Mouse (Mus musculus) CH12.LX (cell line): ENCODE measurements around the gene Ncln. TPM values are rescaled to one million over a fixed set of nuclear protein-coding genes. Genes with fewer than 3 reads are reported as not detected.

ENCODE experiments used
- DNase-seq: peaks from one replicate; pipeline ENCODE4 v3.0.0-alpha.2; 2013; ENCODE audit errors: extremely low read depth
- H3K27ac ChIP-seq: 2 replicates; pipeline ENCODE4 v1.5.1; 2012; ENCODE audit warnings: low read depth, mild to moderate bottlenecking, control low read depth, moderate library complexity; ENCODE audit not compliant: insufficient read depth
- H3K27me3 ChIP-seq: replicated peaks from 2 replicates; pipeline ENCODE3; 2012; ENCODE audit warnings: inconsistent platforms
- H3K36me3 ChIP-seq, 2 experiments: replicated peaks in 1 of 2; 2 replicates each; pipeline versions ENCODE3 to v1.6.1; 2012; ENCODE audit warnings: inconsistent platforms in 1 of 2, low read length in 1 of 2, mild to moderate bottlenecking in 1 of 2, mixed read lengths in 1 of 2, moderate library complexity in 1 of 2; ENCODE audit not compliant: control insufficient read depth in 1 of 2, insufficient read depth in 1 of 2
- H3K4me1 ChIP-seq, 2 experiments: 2 replicates each; pipeline ENCODE4 v1.6.1; 2012; ENCODE audit warnings: inconsistent platforms in 1 of 2, moderate library complexity in 1 of 2; ENCODE audit not compliant: insufficient read depth in 2 of 2, control insufficient read depth in 1 of 2
- H3K4me2 ChIP-seq: 2 replicates; pipeline ENCODE4 v1.6.1; 2012; ENCODE audit warnings: low read depth, mild to moderate bottlenecking, control low read depth; ENCODE audit not compliant: poor library complexity, insufficient read depth, severe bottlenecking
- H3K4me3 ChIP-seq, 3 experiments: fragments of 150-350 bp in 1 of 3; sonication (generic) in 1 of 3; replicated peaks in 1 of 3; 2 replicates each; pipeline versions ENCODE3 to v1.5.1; 2011 to 2012; ENCODE audit warnings: low read depth in 2 of 3, low read length in 2 of 3, mild to moderate bottlenecking in 2 of 3, moderate library complexity in 2 of 3, control low read depth in 1 of 3, improper control_type of control experiment in 1 of 3, inconsistent platforms in 1 of 3, mixed read lengths in 1 of 3; ENCODE audit not compliant: poor library complexity in 1 of 3
- H3K79me2 ChIP-seq: replicated peaks from 2 replicates; pipeline ENCODE4 v1.6.1; 2012; ENCODE audit warnings: mild to moderate bottlenecking, moderate library complexity; ENCODE audit not compliant: control insufficient read depth, poor library complexity, insufficient read depth, severe bottlenecking; ENCODE audit errors: extremely low read depth
- H3K9ac ChIP-seq: 2 replicates; pipeline ENCODE4 v1.6.1; 2012; ENCODE audit warnings: low read depth, mild to moderate bottlenecking, control low read depth, moderate library complexity; ENCODE audit not compliant: insufficient read depth
- H3K9me3 ChIP-seq: replicated peaks from 2 replicates; pipeline ENCODE3; 2012; ENCODE audit warnings: low read length, inconsistent platforms, mixed read lengths
- BHLHE40 ChIP-seq: IDR thresholded peaks from 2 replicates; pipeline ENCODE4 v1.6.1; 2011; ENCODE audit warnings: mild to moderate bottlenecking, low read depth, low read length, improper control_type of control experiment
- CHD1 ChIP-seq: IDR thresholded peaks from 2 replicates; pipeline ENCODE4 v1.6.1; 2012; ENCODE audit warnings: low read depth, low read length, improper control_type of control experiment, inconsistent platforms
- CHD2 ChIP-seq: IDR thresholded peaks from 2 replicates; pipeline ENCODE4 v1.6.1; 2011; ENCODE audit warnings: low read length, improper control_type of control experiment
- CTCF ChIP-seq, 2 experiments: IDR thresholded peaks in 1 of 2; conservative IDR thresholded peaks in 1 of 2; 2 replicates each; pipeline ENCODE4 v1.5.1; 2011 to 2012; ENCODE audit warnings: low read depth in 2 of 2, low read length in 2 of 2, improper control_type of control experiment in 1 of 2, inconsistent platforms in 1 of 2, mild to moderate bottlenecking in 1 of 2, moderate library complexity in 1 of 2
- ETS1 ChIP-seq: conservative IDR thresholded peaks from 2 replicates; pipeline ENCODE4 v1.6.1; 2012; ENCODE audit warnings: low read depth, mild to moderate bottlenecking, inconsistent platforms, low read length, improper control_type of control experiment, moderate library complexity
- HCFC1 ChIP-seq: IDR thresholded peaks from 2 replicates; pipeline ENCODE4 v1.6.1; 2012; ENCODE audit warnings: low read depth, mild to moderate bottlenecking, inconsistent platforms, low read length, improper control_type of control experiment
- JUND ChIP-seq: conservative IDR thresholded peaks from 2 replicates; pipeline ENCODE4 v1.6.1; 2011; ENCODE audit warnings: low read depth, low read length, improper control_type of control experiment
- KAT2A ChIP-seq: IDR thresholded peaks from 2 replicates; pipeline ENCODE4 v1.6.1; 2012; ENCODE audit warnings: low read length, improper control_type of control experiment, inconsistent platforms; ENCODE audit not compliant: insufficient replicate concordance
- MAZ ChIP-seq: IDR thresholded peaks from 2 replicates; pipeline ENCODE4 v1.6.1; 2012; ENCODE audit warnings: low read depth, mild to moderate bottlenecking, inconsistent platforms, low read length, improper control_type of control experiment, moderate library complexity
- MEF2A ChIP-seq: IDR thresholded peaks from 2 replicates; pipeline ENCODE4 v1.6.1; 2014; ENCODE audit warnings: low read depth, mild to moderate bottlenecking, inconsistent platforms, low read length, improper control_type of control experiment, borderline replicate concordance
- MXI1 ChIP-seq: IDR thresholded peaks from 2 replicates; pipeline ENCODE4 v1.6.1; 2011; ENCODE audit warnings: mild to moderate bottlenecking, low read depth, low read length, improper control_type of control experiment
- NRF1 ChIP-seq: IDR thresholded peaks from 2 replicates; pipeline ENCODE4 v1.6.1; 2014; ENCODE audit warnings: low read depth, mild to moderate bottlenecking, inconsistent platforms, low read length, improper control_type of control experiment, moderate library complexity
- PAX5 ChIP-seq: IDR thresholded peaks from 2 replicates; pipeline ENCODE4 v1.6.1; 2012; ENCODE audit warnings: low read length, inconsistent platforms, mixed read lengths
- POLR2A ChIP-seq: IDR thresholded peaks from 2 replicates; pipeline ENCODE4 v1.6.1; 2011; ENCODE audit warnings: low read depth, mild to moderate bottlenecking, improper control_type of control experiment, low read length
- POLR2AphosphoS2 ChIP-seq: IDR thresholded peaks from 2 replicates; pipeline ENCODE4 v1.6.1; 2011; ENCODE audit warnings: low read depth, low read length, improper control_type of control experiment
- RAD21 ChIP-seq: IDR thresholded peaks from 2 replicates; pipeline ENCODE4 v1.6.1; 2011; ENCODE audit warnings: low read depth, mild to moderate bottlenecking, low read length, improper control_type of control experiment, moderate library complexity
- SMC3 ChIP-seq: IDR thresholded peaks from 2 replicates; pipeline ENCODE4 v1.6.1; 2011; ENCODE audit warnings: low read depth, low read length, improper control_type of control experiment
- TBP ChIP-seq: conservative IDR thresholded peaks from 2 replicates; pipeline ENCODE4 v1.6.1; 2011; ENCODE audit warnings: low read depth, low read length, improper control_type of control experiment
- TCF12 ChIP-seq: IDR thresholded peaks from 2 replicates; pipeline ENCODE4 v1.6.1; 2014; ENCODE audit warnings: low read depth, mild to moderate bottlenecking, inconsistent platforms, low read length, improper control_type of control experiment
- UBTF ChIP-seq: IDR thresholded peaks from 2 replicates; pipeline ENCODE4 v1.6.1; 2012; ENCODE audit warnings: low read depth, mild to moderate bottlenecking, inconsistent platforms, low read length, improper control_type of control experiment, moderate library complexity
- ZC3H11A ChIP-seq: IDR thresholded peaks from 2 replicates; pipeline ENCODE4 v1.6.1; 2012; ENCODE audit warnings: low read depth, mild to moderate bottlenecking, inconsistent platforms, low read length, improper control_type of control experiment
- ZKSCAN1 ChIP-seq: IDR thresholded peaks from 2 replicates; pipeline ENCODE4 v1.6.1; 2012; ENCODE audit warnings: low read depth, inconsistent platforms, low read length, improper control_type of control experiment, borderline replicate concordance
- dilution Hi-C: fragments of 300-500 bp; cut with MboI; formaldehyde crosslinking; loops from 2 replicates; pipeline ENCODE4 v1.14.3; 2020; ENCODE audit warnings: low sequenced_read_pairs; ENCODE audit not compliant: extremely low pct_unique_long_range_greater_than_20kb, extremely low pct_ligation_motif_present
- in situ Hi-C: fragments of 300-500 bp; cut with MboI; formaldehyde crosslinking; loops from 3 replicates; pipeline ENCODE4 v1.14.3; 2019; ENCODE audit warnings: low sequenced_read_pairs, low pct_ligation_motif_present, low pct_unique_long_range_greater_than_20kb, mixed read lengths
- polyA plus RNA-seq: library from polyadenylated mRNA; unstranded; fragments of >175 nt; gene quantifications from 2 replicates; pipeline ENCODE4 v1.2.1, GENCODE M21; 2012; ENCODE audit warnings: low read depth; ENCODE audit not compliant: insufficient read length
- total RNA-seq, 2 experiments: library from RNA; depleted of rRNA; stranded (reverse); fragments of 300-350 nt in 1 of 2; fragments of >200 nt in 1 of 2; gene quantifications; 2 replicates each; pipeline ENCODE4 v1.2.3; 2012 to 2014

The Ncln gene
- total and polyA plus RNA-seq, 3 experiments: 41.5 to 99.5 (median 89.5) TPM

- Histone ChIP-seq H3K4me2 (no peak overlapping the region), H3K27ac (no peak overlapping the region), H3K4me3 (no peak overlapping the region), H3K79me2 (no peaks in the 10 kb centered on the region), H3K4me1 (peaks cover 4 to 18% of the 10 kb centered on the region in 2 experiments; a peak in 3 of 4 replicates), H3K9ac (no peak overlapping the region), H3K36me3 (no peaks in the 10 kb centered on the region), H3K27me3 (peaks cover 94% of the 10 kb centered on the region), H3K9me3 (peaks cover 1% of the 10 kb centered on the region)
- DNase-seq: no peak
- in situ Hi-C loops: no loop called here
- TF ChIP-seq HCFC1 (no peak), NRF1 (no peak), POLR2A (no peak), ZKSCAN1 (no peak), RAD21 (no peak), MEF2A (no peak), CHD1 (no peak)
- dilution Hi-C loops: no loop called here
Observed at GRCm38 (mm10) chr10:81462917-81463316, 33.3 kb downstream of the Ncln start.

- no peak overlapping the region for H3K9ac ChIP-seq
- in situ Hi-C loops: no loop called here
- TF ChIP-seq PAX5 (no peak), MXI1 (no peak), ETS1 (no peak), CTCF (conservative IDR thresholded peaks at IDR 0.05 in 1 of 2, IDR thresholded peaks at IDR 0.05 in 1 of 2; ENCODE audit: low read depth in 2 of 2, low read length in 2 of 2) (no peak), BHLHE40 (no peak), MEF2A (no peak), TBP (no peak), MAZ (no peak), TCF12 (no peak), NRF1 (no peak), JUND (no peak), CHD2 (no peak), ZC3H11A (no peak), POLR2AphosphoS2 (no peak), UBTF (no peak), SMC3 (no peak), KAT2A (no peak), POLR2A (no peak)
- dilution Hi-C loops: no loop called here
- no peak overlapping the region for H3K4me2 ChIP-seq
- no peak overlapping the region for H3K27ac ChIP-seq
- DNase-seq: no peak
- peaks cover 94% of the 10 kb centered on the region for H3K27me3 ChIP-seq
- no peak overlapping the region for H3K4me3 ChIP-seq
- no peaks in the 10 kb centered on the region for H3K36me3 ChIP-seq
- H3K9me3 ChIP-seq: peaks cover 1% of the 10 kb centered on the region
- H3K4me1 ChIP-seq: peaks cover 4 to 18% of the 10 kb centered on the region in 2 experiments; a peak in 3 of 4 replicates
- H3K79me2 ChIP-seq: no peaks in the 10 kb centered on the region
Observed at GRCm38 (mm10) chr10:81462415-81462804, 33.8 kb downstream of the Ncln start.
